Mouse (Mus musculus) heart, embryonic 14.5 days (tissue): ENCODE results near the gene Bcl2l1. TPM values are rescaled to one million over a fixed set of nuclear protein-coding genes. Genes with fewer than 3 reads are reported as not detected.
A peak's percentile ranks its signal among the peaks of the same experiment; 100 is the strongest.

ENCODE experiments used
- ATAC-seq: fragments of 200-750 bp; cut with Nextera tagmentation; 2 replicates; pipeline ENCODE4 v1.8.0; 2017; ENCODE audit warnings: low read depth, moderate TSS enrichment; ENCODE audit not compliant: insufficient number of reproducible peaks, insufficient read depth, low FRiP score
- H3K27ac ChIP-seq, 2 experiments: fragments of 200-500 bp in 1 of 2; fragments of 300-500 bp in 1 of 2; sonication (generic) in 1 of 2; replicated peaks in 1 of 2; 2 replicates each; pipeline ENCODE4 v1.5.1; 2012 to 2014; ENCODE audit warnings: low read depth in 2 of 2, low read length in 2 of 2, control low read depth in 1 of 2, mild to moderate bottlenecking in 1 of 2, mixed read lengths in 1 of 2; ENCODE audit not compliant: control insufficient read depth in 1 of 2, insufficient read depth in 1 of 2
- H3K27me3 ChIP-seq: fragments of 300-500 bp; sonication (generic); 2 replicates; pipeline ENCODE4 v1.6.1; 2014; ENCODE audit warnings: mild to moderate bottlenecking, low read length, control low read depth; ENCODE audit not compliant: control insufficient read depth, insufficient read depth
- H3K36me3 ChIP-seq: fragments of 300-500 bp; sonication (generic); 2 replicates; pipeline ENCODE4 v1.6.1; 2014; ENCODE audit warnings: mild to moderate bottlenecking, control low read depth, low read length, mixed read lengths; ENCODE audit not compliant: control insufficient read depth, insufficient read depth
- H3K4me1 ChIP-seq, 2 experiments: fragments of 200-500 bp in 1 of 2; fragments of 300-500 bp in 1 of 2; sonication (generic) in 1 of 2; 2 replicates each; pipeline ENCODE4 v1.6.1; 2012 to 2014; ENCODE audit warnings: low read length in 2 of 2, control low read depth in 1 of 2, mixed read lengths in 1 of 2; ENCODE audit not compliant: control insufficient read depth in 2 of 2, insufficient read depth in 2 of 2
- H3K4me2 ChIP-seq: fragments of 300-500 bp; sonication (generic); 2 replicates; pipeline ENCODE4 v1.6.1; 2014; ENCODE audit warnings: mild to moderate bottlenecking, low read length
- H3K4me3 ChIP-seq, 2 experiments: fragments of 200-500 bp in 1 of 2; fragments of 300-500 bp in 1 of 2; sonication (generic) in 1 of 2; 2 replicates each; pipeline ENCODE4 v1.5.1; 2012 to 2014; ENCODE audit warnings: low read length in 2 of 2, mild to moderate bottlenecking in 2 of 2, control low read depth in 1 of 2, low read depth in 1 of 2, moderate library complexity in 1 of 2; ENCODE audit not compliant: control insufficient read depth in 1 of 2, insufficient read depth in 1 of 2
- H3K9ac ChIP-seq: fragments of 300-500 bp; sonication (generic); 2 replicates; pipeline ENCODE4 v1.6.1; 2014; ENCODE audit warnings: mild to moderate bottlenecking, low read length
- H3K9me3 ChIP-seq: fragments of 300-500 bp; sonication (generic); 2 replicates; pipeline ENCODE4 v1.6.1; 2016; ENCODE audit warnings: low read length, control low read depth; ENCODE audit not compliant: control insufficient read depth
- WGBS: fragments of 180-500 bp; shearing (Covaris S2); extraction: QIAGEN DNeasy Blood & Tissue Kit; methylation state at CpG from one replicate; pipeline ENCODE4 v1.1.7; 2014; 5-methylcytosine and 5-hydroxymethylcytosine counted together
- polyA plus RNA-seq: library from polyadenylated mRNA; unstranded; fragments of >200 nt; fragmentation: Nextera tagmentation; extraction: Ambion mirVana; gene quantifications from 2 replicates; pipeline ENCODE4 v1.2.1, GENCODE M21; 2014

Gene Bcl2l1
- polyA plus RNA-seq, 1 experiment from 2014 or later, result 59.0 TPM

- H3K4me3 ChIP-seq, result no peak overlapping the region
- H3K9ac ChIP-seq, result no peak overlapping the region
- ATAC-seq, result no peak
- H3K4me2 ChIP-seq, result no peak overlapping the region
- H3K9me3 ChIP-seq, result no peaks in the 10 kb centered on the region
- H3K27ac ChIP-seq, result no peak overlapping the region
- H3K27me3 ChIP-seq, result no peaks in the 10 kb centered on the region
- H3K4me1 ChIP-seq, result peaks cover 9 to 22% of the 10 kb centered on the region in 2 experiments
- H3K36me3 ChIP-seq, result 0 out of 2 replicates have a peak, but pooled peaks cover 3% of the 10 kb centered on the region
These were observed 30.8 kb downstream of the Bcl2l1 start for GRCm38 (mm10) chr2:152800762-152801113.

GRCm38 (mm10) chr2:152799954-152800761, 31.4 kb downstream of the Bcl2l1 start:
- Histone ChIP-seq H3K4me2 (no peak overlapping the region), H3K9me3 (no peaks in the 10 kb centered on the region), H3K36me3 (0 out of 2 replicates have a peak, but pooled peaks cover 3% of the 10 kb centered on the region), H3K4me3 (no peak overlapping the region), H3K27me3 (no peaks in the 10 kb centered on the region), H3K27ac (no peak overlapping the region), H3K4me1 (peaks cover 8 to 16% of the 10 kb centered on the region in 2 experiments), H3K9ac (no peak overlapping the region)
- ATAC-seq, result no peak
- WGBS, result 82% methylated on average over 7 of the region's 7 CpGs

GRCm38 (mm10) chr2:152797589-152797988, 33.9 kb downstream of the Bcl2l1 start:
- H3K27ac ChIP-seq, result no peak overlapping the region
- H3K9ac ChIP-seq, result no peak overlapping the region
- no peaks in the 10 kb centered on the region for H3K27me3 ChIP-seq
- ATAC-seq, result no peak
- WGBS, result 31% methylated on average over 1 of the region's 1 CpGs
- H3K4me1 ChIP-seq, result peaks cover 4 to 9% of the 10 kb centered on the region in 2 experiments
- no peak overlapping the region for H3K4me2 ChIP-seq
- H3K4me3 ChIP-seq, result no peak overlapping the region
- no peaks in the 10 kb centered on the region for H3K9me3 ChIP-seq
- 0 out of 2 replicates have a peak, but pooled peaks cover 3% of the 10 kb centered on the region for H3K36me3 ChIP-seq

- no peak for ATAC-seq
- Histone ChIP-seq H3K9ac (no peak overlapping the region), H3K27me3 (no peaks in the 10 kb centered on the region), H3K27ac (no peak overlapping the region), H3K4me1 (peaks cover 19 to 41% of the 10 kb centered on the region in 2 experiments), H3K36me3 (0 out of 2 replicates have a peak, but pooled peaks cover under 1% of the 10 kb centered on the region), H3K4me3 (no peak overlapping the region), H3K4me2 (no peak overlapping the region), H3K9me3 (no peaks in the 10 kb centered on the region)
- 81% methylated on average over 9 of the region's 9 CpGs for WGBS
These were observed 37.2 kb downstream of the Bcl2l1 start for GRCm38 (mm10) chr2:152794281-152794827.

GRCm38 (mm10) chr2:152793381-152793780, 38.1 kb downstream of the Bcl2l1 start:
- Histone ChIP-seq H3K27ac (no peak overlapping the region), H3K27me3 (no peaks in the 10 kb centered on the region), H3K4me3 (no peak overlapping the region), H3K4me2 (no peak overlapping the region), H3K4me1 (peaks cover 29 to 51% of the 10 kb centered on the region in 2 experiments), H3K9me3 (no peaks in the 10 kb centered on the region), H3K9ac (no peak overlapping the region), H3K36me3 (no peaks in the 10 kb centered on the region)
- 70% methylated on average over 5 of the region's 5 CpGs for WGBS
- ATAC-seq, result no peak

GRCm38 (mm10) chr2:152792461-152792860, 39.1 kb downstream of the Bcl2l1 start:
- Histone ChIP-seq H3K4me3 (no peak overlapping the region), H3K9ac (no peak overlapping the region), H3K4me1 (peaks cover 35 to 55% of the 10 kb centered on the region in 2 experiments), H3K4me2 (no peak overlapping the region), H3K36me3 (no peaks in the 10 kb centered on the region), H3K27ac (peak overlapping the region in 1 of 2 experiments; percentile 30; a peak in 1 of 4 replicates), H3K27me3 (no peaks in the 10 kb centered on the region), H3K9me3 (no peaks in the 10 kb centered on the region)
- no peak for ATAC-seq
- WGBS, result 11% methylated on average over 2 of the region's 2 CpGs

- H3K4me3 ChIP-seq, result no peak overlapping the region
- H3K9me3 ChIP-seq, result no peaks in the 10 kb centered on the region
- H3K36me3 ChIP-seq, result no peaks in the 10 kb centered on the region
- 8% methylated on average over 4 of the region's 4 CpGs for WGBS
- H3K27me3 ChIP-seq, result no peaks in the 10 kb centered on the region
- H3K4me1 ChIP-seq, result peaks cover 54 to 81% of the 10 kb centered on the region in 2 experiments
- ATAC-seq, result peak; percentile 55; the same call in 1 of the 2 replicates
- peak overlapping the region; percentile 36 for H3K9ac ChIP-seq
- H3K27ac ChIP-seq, result peak overlapping the region; percentile 80 to 84
- peak overlapping the region; percentile 46 for H3K4me2 ChIP-seq
These were observed 41.9 kb downstream of the Bcl2l1 start for GRCm38 (mm10) chr2:152789591-152789999.
